Mouse (Mus musculus) cortical plate, adult 2 months (tissue): ENCODE data around the gene Tbc1d16.

Experiments
- CTCF ChIP-seq: fragments of 200-500 bp; IDR thresholded peaks from 2 replicates; pipeline ENCODE4 v1.5.1; 2011; ENCODE audit warnings: mild to moderate bottlenecking, control low read depth, low read length; ENCODE audit not compliant: insufficient read depth; ENCODE audit errors: extremely low read depth
- POLR2A ChIP-seq: fragments of 200-500 bp; IDR thresholded peaks from 2 replicates; pipeline ENCODE4 v1.6.1; 2011; ENCODE audit warnings: mild to moderate bottlenecking, low read length, control low read depth; ENCODE audit not compliant: insufficient read depth; ENCODE audit errors: extremely low read depth

- no peak for TF ChIP-seq CTCF
- TF ChIP-seq POLR2A: no peak
Observed at GRCm38 (mm10) chr11:119187800-119188197, 40.5 kb downstream of the Tbc1d16 start.
